Mouse (Mus musculus) A20 (cell line): ENCODE measurements at regions not wholly inside any gene's neighbourhood (a gene's known extent, or its start where the extent isn't known, plus 50 kb on each side); places are given as distances from the start of the nearest gene placed in this dataset.

Source experiments
- DNase-seq: peaks from one replicate; pipeline ENCODE4 v3.0.0-alpha.2; 2011; ENCODE audit warnings: low read depth, low spot score

DNA sequence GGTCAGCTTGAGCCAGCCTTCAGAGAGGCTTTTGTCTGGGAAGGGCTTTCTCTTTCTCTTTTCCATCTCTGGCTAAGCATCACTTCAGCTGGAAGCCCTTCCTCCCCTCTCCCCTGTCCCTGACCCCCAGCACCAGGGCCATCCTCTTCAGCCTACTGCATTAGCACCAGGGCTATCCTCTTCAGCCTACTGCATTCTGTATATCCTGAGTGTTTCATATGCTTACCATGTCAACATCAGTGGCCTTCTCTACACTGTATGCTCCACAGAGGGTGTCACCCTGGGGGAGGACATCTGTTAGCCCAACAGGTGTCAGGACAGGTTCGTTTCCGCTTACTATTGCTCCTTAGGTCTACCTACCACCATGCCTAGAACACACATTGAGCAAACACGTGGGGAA lies 282.5 kb downstream of the Rps24 start:
- DNase-seq: no peak

DNA sequence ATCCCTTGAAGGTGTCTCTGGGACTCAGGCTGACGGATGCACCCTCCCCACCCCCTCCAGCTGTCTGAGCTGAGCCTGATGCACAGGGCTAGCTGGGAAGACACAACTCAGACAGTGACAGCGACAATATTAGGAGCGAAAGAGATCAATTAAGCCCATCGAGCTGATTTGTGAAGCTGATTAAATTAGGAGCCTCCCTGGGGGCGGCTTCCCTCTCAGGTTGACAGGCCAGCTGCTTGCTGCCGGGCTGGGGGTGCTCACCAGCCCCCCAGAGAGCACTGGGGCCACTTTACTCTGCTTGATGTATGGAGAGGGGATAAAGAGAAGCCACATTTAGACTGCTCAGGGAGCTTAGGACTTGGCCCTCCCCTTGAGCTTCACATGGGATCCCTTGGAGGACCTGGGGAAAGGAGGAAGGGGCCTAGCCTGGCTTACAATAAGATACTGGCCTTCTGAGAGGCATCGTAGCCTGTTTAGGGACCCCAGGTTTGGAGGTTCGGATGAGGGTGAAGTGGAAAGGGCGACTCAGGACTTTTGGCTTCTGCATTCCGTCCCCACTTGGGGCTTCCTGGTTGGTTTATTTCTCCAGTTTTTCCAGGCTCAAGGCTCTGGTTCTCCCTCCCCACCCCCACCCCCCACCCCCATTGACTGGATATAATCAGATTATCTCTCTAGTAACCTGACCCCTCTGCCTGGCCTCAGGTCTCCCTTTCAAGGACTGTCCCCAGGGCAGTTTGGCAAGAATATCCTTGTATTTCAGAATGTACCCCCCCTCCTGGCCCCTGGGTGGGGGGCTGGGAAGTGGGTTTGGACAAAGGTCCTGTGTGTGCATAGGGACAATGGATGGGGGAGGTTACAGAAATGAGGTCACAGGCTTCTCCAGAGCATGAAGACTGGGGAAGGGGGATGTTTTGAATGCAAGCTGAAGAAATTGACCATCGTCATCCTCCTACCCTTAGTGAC lies 283.4 kb downstream of the Rps24 start:
- no peak for DNase-seq

DNA sequence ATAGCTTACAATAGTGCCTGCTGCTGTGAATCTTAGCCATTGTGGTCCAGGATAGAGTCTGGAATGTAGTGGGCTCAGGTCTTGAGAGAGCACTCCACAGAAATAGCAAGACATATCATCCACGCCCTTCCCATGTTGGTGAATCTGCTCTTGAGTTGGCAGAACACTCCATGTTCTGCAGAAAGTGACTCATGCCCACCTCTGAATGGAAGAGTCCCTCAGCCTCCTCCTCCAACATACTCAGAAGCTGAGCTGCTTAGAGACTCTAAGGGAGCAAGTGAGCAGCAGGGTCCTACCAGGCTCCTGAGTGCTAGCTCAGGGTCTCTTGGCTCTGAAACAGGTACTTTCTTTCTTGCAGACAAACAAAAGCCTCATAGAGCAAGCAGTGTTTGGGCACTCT lies 284.7 kb downstream of the Rps24 start:
- no peak for DNase-seq

DNA sequence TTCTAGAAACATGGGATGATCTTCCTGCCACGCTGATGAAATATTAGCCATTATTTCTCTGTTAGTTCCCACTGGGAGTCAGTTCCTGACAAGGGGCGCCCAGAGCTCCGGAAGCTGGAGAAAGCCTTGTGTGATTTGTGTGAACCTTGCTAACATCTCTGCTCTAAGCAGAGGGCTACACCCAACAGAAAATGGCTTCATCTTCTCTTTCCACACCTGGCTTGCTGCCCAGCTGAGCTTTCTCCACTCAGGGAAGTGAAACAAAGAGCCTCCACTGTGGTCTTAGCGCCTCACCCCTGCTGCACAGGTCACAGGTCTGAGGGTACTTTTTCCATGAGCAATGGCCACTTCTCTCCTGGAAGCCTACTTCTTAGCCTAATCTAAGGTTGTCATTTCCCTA lies 285.2 kb downstream of the Rps24 start:
- DNase-seq: peak; percentile 41

DNA sequence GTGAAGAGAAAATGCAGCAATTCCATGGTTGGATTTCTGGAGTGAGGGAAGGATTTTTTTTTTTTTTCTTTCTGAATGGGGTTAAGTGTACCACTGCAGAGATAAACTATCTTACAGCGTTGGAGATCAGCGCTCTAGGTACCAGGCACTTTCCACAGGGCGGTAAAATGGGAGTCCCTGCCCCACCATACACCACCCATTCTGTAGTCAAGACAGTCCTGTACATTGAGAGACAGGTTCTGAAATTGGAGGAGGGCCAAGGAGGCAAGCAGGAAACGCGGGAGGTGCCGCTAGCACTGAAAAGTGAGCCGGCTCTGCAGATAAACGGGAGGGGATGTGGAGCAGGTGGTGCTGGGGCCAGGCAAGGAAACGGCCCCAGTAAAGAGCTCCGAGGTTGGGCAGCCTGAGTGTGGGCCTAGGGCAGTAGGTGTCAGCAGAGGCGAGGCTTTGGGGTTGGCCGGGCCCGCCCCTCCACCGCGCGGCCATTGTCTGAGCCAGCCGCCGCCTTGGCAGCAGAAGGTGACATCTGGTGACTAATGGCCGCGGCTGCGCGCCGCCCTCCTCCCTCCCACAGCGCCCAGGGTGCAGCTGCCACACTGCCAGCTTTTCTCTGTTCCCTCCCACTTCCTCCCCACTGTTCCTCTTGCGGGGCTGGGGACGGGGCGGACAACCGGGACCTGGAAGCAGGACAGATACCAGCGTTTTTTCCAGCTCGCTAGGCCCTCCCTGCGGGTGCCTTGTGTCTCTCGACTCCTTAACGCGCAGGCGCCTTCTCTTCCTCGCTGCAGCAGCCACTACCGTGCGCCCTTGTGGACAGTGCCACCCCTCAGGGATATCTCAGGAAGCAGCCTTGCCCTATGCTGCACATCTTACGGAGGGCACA lies 292.1 kb downstream of the Rps24 start:
- peak; percentile 87 for DNase-seq

DNA sequence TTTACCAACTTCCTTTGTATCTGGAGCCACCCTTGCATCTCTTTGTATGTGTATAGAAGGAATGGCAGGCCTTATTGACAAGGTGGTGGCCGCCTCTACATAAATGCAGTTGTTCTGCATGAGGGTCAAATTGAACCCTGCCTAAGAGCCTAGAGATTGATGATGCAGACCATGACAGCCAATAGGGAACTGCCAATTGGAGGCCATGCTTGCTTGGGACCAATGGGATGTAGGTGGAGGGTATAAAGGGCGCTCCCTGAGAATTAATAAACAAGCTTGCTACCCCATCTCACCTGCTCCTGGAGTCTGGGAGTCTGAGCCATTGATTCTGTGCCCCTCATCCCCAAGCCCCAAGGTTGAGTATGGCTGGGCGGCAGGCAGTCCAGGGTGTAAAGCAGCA lies 294.7 kb downstream of the Rps24 start:
- peak; percentile 28 for DNase-seq

DNA sequence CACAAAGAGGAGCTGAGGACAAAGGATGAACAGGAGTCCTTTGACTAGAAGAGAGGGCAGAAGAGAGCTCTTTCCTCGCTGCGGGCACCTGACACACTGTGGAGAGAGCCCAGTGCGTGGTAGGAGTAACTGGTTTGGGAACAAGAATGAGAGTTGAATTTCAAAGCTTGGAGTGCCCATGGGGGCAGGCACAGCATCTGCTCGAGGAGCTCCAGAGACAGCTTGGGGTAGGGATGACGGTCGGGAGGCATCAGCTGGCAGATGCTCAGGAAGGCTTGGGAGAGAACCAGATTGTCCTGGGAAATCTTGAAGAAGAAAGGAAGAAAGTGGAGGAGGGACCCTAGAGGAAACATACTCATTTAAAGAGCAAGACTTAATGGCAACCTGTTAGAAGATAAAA lies 297.0 kb downstream of the Rps24 start:
- no peak for DNase-seq

DNA sequence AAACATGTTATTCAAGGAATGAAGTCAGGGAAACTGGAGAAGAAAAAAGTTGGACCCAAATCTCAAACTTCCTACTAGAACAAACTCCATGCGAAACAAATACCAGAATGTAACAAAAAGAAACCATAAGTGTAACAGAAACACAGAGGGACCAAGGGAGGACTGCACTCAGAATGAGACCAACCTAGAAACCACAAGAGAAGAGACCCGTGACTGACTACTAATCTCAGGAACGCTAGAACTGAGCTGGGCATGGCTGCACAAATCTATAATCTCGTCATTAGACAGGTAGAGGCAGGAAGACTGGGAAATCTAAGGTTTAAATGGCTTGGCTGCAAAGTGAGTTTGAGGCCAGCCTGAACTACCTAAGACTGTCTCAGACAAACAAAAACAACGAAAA lies 298.5 kb downstream of the Rps24 start:
- DNase-seq: no peak

DNA sequence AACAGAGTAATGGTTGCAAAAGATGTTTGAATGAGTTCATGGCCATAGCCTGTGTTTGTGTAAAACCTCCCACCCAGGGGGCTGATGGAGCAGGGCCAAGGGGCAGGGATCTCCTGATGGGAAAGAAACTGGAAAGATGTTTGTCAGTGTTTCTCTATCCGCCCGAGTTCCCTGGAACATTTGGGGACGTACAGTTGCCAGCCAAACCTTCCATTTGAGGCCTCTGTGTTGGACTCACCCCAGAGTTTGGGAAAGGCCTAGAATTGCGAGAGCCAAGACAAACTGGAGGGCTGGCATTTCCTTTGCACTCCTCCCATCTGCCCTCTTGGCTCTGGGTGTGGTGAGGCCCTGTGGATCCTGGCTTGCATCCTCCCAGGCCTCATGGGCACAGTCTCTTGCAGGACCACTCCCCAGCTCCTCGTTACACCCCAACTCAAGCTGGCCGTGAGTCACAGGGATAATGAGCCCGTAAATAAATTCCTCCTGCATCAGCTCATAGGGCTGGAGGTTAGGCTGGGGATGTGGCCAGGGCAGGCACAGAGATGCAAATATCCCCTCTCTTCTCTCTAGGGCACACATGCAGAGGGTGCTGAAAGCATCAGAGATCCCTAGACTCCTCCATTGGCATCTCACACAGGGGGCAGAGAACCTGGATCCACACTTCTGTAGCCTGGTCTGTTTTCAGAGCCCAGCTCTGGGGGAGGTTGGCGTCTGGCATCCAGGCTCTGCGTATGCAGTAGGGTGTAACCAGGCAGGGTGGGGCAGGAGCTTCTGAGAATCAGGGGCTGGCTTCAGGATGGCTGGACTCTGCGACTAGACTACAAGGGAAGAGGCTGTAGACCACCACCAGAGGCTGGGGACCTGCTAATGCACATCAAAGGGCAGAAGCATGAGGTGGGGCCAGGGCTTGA lies 306.7 kb downstream of the Rps24 start:
- no peak for DNase-seq

DNA sequence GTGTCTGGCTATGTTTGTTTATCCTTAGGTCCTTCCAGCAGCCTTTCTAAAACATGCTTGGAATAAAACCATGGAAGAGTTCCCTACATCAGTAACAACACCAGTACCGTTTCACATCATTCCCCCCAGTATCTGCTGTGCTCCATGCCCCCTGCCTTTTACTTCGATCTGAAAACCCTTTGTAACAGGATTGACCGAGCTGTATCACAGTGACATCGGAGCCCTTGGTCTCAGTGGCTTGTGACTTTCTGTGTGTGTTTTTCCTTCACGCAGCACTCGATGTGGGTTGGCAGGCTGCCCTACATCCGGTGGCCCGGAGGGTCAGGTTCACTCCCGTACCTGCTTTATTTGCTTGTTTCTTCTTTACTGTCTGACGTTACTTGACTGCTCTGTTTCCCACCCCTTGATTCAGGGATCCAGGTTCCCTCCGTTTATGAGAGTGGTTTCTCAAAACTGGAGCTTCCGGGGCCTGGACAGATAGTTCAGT lies 307.5 kb downstream of the Rps24 start:
- no peak for DNase-seq

DNA sequence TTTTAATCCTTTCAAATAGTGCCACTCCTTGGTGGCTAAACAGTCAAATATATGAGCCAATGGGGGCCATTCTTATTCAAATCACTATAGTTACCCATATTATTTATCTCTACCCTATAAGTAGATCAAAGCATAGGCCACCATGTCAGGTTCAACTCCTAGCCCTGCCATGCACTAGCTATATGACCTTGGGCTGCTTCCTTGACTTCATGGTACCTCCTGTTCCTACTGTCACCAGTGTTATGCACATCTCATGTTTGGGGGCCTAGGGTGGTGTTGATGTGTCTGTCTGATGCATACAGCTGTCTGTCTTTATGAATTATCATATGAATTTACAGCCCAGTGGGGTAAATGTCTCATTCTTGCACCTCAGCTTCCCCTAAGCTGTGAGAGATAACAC lies 310.6 kb downstream of the Rps24 start:
- DNase-seq: no peak

DNA sequence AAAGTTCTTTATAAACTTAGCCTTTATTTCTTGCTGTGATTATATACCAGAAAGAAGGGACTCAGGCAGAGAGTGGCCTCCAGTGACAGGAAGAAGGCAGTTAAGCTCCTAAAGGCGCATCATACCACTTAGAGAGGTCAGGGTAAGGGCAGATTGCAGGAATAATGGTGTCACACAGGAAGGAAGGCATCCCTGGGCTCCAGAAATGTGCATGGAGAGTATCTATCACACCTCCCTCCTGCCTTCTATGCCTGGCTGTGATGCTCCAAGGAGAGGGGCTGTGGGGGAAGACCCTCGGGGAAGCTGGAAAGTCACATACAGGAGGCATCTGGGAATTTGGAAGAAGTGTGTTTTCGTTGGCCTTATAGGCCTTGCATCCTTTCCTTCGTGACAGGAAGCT lies 311.1 kb downstream of the Rps24 start:
- no peak for DNase-seq

DNA sequence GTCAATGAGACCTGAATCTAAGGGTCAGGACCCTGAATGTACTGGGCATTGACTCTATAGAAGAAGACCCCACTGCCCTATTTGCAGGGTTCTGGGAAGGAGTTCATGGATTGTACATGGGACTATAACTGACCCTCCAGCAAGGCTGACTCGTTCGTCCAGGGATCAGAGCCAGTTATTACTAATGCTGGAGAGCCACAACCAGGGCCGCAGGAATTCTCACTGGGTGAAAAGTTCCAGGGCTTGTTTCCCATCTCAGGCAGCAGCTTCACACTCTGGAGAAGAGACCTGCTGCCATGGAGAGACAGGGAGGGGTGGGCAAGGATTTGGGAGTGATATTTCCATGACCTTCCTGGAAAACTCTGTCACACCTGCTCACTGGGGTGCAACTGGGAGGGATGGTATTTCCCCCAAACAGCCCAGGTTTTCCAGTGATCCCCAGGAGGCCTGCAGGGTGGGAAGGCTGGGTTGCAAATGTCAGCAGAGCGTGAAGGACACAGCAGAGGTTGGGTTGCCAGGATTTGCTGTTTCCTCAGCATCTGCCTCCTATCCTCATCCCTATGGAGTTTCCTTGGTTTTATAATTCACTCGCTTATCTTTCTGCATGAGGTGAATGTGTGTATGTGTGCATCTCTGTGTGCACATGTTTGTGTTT lies 316.2 kb downstream of the Rps24 start:
- DNase-seq: no peak

DNA sequence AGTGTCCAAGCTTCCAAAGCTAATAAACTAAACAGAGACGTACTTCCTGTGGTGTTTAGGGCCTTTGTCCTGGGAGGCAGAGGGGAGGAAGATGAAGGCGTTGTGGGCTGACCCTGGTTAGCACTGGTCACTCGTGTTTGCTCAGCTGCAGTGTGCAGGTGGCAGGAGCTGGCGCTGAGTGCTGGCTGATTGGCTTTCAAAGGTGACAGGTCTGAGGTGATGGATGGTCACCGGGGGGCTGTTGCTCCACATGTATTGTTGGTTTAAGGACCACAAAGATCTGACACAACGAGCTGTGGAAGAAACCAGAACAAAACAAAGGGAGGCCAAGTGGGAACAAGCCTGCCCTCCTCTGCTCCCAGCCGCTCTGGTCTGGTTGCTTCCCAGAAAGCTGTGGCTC lies 320.1 kb downstream of the Rps24 start:
- DNase-seq: no peak

DNA sequence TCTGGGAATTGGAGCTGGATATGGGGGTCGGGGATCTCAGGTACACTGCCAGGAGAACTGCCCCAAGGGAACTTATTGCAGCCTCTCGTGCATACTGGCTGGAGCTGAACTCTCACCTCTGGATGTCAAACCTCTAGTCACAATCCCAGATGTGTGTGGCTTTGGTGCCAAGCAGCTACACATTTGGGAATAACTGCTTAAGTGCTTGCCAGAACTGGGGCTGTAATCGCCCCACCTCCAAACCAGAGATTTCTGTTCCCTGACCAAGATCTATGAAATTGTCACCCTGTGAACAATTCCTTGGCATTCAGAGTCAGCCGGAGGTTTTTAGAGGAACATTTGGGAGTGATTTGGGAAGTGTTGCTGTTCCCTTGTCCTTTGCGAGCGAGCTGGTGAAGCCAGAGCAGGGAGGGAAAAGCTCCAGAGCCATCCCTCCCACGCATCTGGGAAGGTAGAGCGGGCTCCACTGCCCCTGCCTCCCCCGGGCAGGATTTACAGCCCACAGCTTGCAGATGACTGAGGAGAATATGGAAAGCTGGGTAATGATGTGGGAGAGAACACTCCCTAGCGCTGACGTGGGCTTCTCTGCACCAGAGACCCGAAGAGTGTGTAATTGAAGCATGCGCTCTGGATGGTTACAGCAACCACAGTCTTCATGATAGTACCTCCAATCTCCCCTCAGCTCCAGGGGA lies 336.1 kb downstream of the Rps24 start:
- no peak for DNase-seq

DNA sequence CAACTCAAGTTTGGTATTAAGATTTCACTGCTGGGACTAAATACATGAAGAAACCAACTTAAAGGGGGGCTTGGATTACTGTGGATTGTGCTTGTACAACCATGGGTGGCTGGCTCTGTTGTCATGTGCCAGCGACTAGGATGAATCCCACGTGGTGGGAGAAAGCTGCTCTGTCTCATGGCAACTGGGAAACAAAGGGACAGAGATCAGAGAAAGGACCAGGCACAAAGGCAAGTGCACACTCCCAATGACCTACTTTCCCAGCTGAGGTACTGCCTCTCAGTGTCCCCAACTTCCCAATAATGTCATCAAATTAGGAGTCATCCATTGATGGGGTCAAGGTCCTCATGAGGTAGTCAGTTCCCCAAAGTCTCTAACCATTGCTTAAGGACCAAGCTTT lies 337.4 kb downstream of the Rps24 start:
- DNase-seq: no peak

DNA sequence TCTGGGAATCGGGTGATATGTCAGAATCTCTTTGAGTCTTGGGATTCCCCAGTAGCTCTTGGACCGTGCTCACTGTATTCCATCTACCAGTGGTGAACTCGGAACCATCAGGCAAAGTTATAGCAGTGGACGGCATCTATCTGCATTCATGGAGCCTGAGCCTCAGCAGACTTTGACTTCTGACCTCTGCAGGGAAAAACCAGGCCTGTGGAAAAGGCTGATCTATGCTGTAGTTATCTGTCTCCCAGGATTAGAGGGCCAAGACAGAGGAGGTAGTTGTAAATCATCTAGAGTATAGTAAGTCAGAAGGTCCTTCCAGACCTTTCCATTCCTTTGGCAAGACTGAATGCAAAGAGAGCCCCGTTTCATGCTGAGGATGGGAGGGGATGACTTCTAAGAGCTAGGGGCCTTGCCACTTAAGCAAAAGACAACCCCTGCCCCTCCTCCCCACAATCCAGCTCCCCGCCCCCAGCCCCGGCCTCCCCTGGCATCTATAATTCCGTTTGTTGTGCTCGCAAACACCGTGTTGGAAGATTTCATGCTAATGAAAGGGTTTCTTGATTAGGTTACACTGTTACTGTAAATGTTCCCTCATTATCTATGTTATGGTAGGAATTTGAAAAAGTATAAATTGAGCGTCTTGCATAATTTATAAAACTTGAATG lies 338.9 kb downstream of the Rps24 start:
- no peak for DNase-seq

DNA sequence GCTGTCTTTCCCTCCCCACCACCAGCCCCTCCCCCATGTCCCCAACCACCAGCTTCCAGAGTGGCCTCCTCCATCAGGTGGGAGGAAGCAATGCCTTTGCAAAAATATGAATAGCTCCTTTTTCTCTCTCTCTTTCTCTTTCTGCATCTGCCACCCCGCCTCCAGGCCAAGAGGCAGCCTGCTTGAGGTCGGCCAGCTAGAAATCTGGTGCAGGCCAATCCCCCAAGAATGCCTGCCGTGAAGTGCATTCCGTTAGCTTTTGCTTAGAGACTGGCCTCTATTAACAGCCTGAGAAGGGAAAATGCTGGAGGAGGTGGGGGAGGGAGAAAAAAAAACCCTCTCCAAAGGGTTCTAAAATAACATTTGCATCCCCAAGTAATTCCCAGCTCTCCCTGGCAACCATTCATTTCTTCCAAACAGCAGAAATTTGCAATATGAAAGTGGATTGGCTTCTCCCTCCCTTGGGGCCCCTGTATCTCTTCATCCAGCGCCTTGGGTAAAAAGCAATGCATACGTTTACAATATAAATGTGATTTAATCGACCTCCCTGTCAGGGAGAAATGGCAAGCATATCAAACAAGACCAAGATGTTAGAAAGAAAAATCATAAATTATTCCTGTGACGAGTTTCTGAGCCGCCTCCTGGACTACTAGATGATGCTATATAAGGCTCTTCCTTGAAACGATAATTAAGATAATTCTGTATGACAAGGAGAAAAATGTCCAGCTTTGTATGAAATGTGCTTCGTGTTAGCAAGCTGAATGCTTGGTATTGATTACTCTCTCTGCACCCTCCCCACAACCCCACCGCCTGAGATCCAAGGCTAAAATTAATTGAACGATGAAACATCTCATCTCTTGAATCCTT lies 339.8 kb downstream of the Rps24 start:
- DNase-seq: no peak
